Mouse (Mus musculus) megakaryocyte progenitor cell, adult 5-6 weeks (primary cell): Measurements from ENCODE around the gene Cela2a. TPM values are rescaled to one million over a fixed set of nuclear protein-coding genes. Genes with fewer than 3 reads are reported as not detected.

Experiments
- ATAC-seq: replicated peaks from 2 replicates; pipeline ENCODE4 v1.8.0; 2016; ENCODE audit warnings: mild to moderate bottlenecking, moderate TSS enrichment, inconsistent platforms; ENCODE audit not compliant: poor library complexity
- total RNA-seq, 2 experiments: library from RNA; stranded (forward) in 1 of 2; stranded (reverse) in 1 of 2; fragments of 157-497, 149-512 nt in 1 of 2; fragments of 200-1000 nt in 1 of 2; gene quantifications; 2 replicates each; pipeline versions ENCODE4 v1.2.3 to v1.2.4; 2015 to 2017

The Cela2a gene
- not detected in 2 replicates for total RNA-seq (2015)
- not detected in 2 replicates for total RNA-seq (2017)

DNA sequence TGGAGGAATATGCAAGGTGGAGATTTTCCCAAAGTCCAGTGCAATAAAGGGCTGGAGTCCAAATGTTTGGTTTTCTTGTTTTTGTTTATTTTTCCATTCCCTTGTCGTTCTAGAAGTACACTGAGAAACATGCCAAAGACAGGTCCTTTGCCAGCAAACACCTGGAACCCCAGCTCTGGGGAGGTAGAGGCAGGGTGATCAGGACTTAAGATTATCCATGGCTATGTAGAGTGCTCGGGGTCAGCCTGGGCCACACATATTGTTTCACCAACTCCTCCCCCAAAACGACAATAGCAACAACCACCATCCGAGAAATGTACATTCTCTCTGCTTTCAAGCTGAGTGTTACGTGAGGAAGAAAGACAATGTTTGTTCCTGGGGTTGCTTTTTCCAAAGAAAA is at the start of gene Cela2a:
Cela2a (minus strand) TSS at position 101 of the 400 bp plus-strand sequence.
- no peak for ATAC-seq

DNA sequence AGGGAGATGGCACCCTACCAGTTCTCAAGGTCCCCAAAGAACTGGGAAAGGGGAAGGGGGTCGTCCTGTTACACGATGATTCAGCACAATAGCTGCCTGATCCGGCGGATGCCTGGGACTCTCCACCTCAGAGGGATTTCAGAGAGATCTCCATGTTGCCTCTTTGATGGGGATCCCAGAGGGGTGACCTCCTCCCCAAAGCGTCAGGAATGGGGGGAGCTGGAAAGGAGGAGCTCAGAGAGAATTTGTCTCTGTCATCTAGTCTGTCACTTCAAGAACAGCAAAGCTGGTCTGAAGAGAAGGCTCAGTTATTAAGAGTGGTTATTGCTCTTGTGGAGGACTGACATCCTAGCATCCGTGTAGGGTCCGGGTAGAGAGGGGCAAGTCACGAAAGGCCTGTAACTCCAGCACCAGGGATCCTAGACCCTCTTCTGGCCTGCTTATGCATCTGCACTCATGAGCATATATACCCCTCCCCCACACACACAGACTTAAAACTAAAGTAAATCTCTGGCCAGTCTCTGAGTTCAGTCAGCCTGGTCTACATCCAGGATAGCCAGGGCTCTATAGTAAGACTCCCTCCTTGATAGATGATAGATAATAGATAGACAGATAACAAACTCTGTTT is 49.6 kb upstream of the Cela2a start:
- no peak for ATAC-seq

DNA sequence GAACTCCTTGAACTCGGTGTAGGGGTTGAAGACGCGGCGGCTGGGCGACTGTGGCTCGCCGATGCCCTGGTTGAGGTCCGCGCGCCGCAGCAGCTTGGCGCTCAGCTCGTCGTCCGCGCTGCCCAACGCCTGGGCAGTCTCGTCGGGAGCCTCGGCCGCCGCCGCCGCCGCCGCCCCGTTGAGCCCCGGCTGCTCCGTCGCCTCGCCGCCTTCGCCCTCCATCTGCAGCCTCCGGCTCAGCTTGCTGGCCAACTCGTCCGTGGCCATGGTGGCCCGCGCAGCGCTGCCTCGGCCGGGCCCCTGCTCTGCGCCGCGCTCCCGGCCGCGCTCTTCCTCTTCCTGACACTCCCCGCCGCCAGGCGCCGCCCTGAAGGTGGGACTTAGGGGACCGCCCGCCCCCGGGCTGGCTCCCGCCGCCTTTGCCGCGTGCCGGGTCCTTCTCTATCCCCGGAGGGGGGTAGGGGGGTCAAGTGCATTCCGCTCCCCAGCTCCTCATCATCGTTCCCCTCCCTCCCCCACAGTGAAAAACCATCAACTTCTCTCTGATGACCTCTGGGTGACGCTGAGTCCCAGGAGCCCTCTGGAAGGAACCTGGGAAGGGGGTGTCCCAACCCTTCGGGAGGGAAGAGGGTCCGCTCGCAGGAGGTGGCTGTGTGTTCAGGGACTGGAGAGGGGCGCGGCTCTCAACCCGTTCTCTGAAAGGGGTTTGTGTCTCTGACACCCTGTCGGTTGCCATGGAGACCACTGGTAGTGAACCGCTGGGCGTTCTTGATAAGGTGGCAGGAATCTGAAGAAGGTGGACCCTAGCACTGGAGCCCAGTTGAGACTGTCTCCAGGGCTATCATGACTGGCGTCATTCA is 48.9 kb upstream of the Cela2a start, which contains the start of gene Efhd2:
Efhd2 (minus strand) TSS at position 320 of the 860 bp plus-strand sequence.
- peak; percentile 74 for ATAC-seq

DNA sequence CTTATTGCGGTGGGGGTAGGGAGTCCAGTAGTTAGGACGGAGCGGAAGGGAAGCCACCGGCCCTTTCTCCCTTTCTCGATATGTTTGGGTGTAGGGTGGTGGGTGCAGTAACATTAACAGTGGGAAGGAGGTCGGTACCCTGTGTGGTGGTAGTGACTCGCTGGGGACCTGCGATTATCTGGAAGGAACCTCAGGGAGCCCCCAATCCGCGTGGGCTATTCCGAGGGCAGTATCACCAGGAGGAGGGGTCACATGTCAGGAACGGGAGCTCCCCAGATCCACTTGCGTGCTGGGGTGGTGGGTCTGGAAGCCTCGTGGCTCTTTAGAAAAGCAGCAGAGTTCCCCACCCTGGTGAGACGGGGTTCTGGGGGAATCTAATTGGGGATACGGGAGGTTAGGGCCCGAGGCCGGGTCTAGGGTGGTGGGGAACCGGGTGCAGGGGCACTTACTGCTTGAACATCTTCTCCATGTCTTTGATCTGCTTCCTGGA is 48.2 kb upstream of the Cela2a start:
- no peak; the same call in 1 of the 2 replicates for ATAC-seq

DNA sequence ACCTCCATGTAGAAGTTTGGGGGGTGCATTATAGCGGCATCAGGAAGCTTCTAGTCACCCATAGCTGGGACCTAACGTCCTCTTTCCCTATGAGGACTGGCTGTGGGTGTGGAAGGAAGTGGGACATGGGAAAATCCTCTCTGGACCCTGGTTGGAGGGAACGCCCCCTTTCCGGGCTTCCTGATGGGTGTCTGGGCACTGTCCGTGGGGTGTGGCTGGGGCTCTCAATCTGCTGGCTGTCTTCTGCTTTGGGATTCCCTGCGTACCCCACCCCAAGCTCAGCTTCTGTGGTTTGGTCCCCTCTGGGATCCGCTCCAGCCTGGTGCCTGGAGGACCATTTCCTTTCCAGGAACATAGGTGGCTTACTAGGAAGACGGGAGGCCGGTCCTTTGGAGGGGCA is 47.0 kb upstream of the Cela2a start:
- no peak for ATAC-seq

DNA sequence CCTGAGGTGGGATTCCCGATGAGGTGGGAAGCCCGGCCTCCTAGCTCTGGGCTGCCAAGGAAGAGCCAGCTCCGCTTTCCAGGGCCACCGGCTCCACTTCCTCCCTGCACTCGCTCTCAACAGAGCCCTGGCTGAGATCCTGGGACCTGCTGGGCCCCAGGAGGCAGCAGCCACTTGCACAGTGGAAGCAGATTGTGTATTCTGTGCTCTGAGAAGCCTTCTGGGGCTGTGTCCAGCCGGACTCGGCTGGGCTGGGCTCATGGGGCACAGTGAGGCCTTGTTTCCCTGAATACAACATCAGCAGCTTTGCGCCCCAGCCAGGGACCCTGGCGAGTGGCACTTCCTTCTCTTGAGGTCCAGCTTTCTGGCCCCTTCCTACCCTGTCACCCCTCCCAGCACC is 45.9 kb upstream of the Cela2a start:
- ATAC-seq, result no peak

DNA sequence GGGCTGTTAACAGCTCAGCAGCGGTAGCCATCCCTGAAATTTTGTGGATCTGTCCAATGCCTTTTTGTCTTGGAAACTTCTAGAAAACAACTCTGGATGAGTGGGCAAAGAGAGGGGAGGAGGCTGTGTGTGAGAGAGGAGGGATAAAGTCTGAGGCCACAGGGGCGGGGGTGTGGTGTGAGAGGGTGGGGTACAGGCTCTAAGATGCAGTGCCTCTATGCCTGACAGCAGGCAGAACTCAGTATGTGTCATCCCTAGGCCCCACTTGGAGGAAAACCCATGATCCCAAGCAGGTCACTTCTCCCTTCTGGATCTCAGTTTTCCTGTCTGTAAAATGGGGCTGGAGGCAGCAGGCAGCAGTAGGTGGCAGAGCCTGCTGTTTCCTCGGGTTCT is 45.4 kb upstream of the Cela2a start:
- ATAC-seq, result no peak

DNA sequence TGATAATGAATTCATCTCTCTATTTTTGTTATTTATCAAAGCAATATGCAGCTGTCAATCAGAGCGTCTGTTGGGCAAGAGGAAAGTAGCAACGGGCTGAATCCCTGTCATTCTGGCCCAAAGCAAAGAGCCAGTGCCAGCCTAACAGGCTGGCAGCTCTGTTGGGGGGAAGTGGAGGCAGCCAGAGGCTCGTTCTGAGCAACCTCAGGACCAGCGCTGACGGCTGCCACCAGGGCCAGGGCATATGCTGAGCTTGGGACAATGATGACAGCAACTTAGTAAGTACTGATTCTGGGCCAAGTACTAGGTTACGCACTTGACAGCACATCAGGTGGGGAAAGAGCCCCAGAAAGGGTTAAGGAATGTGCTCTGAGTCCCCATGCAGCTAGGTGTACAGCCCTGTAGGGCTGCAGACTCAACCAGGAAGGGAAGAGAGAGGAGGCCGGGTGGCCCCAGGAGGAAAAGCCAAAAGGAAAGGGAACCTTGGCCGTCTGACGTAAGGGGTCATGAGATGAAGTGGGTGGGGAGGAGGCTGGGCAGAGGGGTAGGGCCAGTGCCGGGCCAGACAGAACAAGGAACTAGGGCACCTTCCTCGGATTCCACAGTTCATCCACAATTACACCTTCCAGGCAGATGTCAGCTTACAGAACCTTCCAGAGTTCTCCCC is 44.8 kb upstream of the Cela2a start:
- ATAC-seq, result peak; percentile 38

DNA sequence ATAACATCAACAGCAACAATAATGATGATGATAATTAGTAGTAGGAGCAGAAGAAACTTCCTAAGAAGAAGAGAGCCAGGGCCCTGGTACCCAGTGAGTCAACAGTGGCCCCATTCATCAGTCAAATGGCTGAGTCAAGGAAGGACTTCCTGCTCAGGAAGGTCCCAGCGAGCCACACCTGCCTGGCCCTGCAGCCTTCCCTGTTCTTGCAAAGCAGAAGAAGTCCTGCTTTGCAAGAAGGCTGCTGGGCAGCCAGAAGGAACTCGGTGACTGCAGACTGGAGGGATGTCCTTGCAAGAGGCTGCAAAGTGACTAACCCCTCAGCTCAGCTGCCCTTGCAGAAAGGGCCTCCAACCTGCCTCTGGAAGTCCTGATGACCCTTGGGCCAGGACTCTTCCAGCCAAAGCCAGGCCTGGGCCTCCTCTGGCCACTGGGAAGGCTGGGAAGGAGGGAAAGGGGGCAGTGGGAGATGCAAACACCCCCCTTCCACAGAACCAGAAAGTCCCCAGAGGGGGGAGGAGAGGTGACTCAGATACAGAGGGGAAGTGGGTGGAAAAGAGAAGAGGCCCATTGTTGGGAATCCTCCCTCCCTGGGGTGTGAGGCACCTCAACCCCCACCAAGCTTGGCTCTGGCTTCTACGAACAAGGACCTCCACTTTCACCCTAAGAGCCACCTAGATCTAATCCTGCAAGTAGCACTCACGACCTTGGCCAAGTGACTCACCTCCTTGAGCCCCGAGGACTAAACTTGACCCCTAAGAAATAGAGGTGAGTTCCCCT is 43.7 kb upstream of the Cela2a start:
- no peak for ATAC-seq

DNA sequence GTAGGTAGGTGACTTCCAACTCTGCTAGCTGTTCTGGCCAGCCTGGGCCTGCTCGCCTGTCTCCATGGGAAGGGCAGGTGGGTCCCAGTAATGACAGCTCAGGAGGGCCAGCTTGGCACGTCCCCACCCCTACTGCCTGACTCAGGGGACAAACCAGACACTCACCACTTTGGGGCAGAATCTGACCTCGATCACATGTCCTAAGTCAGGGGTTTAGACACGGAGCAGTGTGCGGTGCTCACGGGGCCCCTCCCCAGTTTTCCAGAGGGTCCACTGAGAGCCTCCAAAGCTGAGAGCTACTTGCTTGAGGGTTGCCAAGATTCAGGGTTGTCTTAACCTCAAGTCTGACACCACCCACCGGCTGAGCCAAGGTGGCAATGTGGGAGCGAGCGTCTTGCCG is 42.1 kb upstream of the Cela2a start:
- ATAC-seq, result no peak

DNA sequence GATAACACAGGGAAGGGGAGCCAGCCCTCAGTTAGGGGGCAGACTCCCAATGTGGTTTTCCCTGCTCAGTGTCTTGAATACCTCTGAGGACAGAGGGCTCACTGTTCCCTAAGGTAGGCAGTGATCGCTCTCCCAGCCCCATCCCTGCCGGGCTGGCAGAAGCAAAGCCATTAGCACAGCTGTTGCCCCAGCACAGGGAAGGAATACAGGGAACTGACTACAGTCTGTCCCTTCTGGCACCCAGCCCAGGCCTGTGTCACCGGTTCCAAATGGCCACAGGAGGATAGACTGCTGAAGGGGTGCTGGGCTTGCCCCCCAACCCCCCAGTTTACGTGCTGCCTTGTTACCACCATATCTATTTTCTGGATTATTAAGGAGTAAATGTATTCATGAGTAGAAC is 41.5 kb upstream of the Cela2a start:
- ATAC-seq, result no peak

DNA sequence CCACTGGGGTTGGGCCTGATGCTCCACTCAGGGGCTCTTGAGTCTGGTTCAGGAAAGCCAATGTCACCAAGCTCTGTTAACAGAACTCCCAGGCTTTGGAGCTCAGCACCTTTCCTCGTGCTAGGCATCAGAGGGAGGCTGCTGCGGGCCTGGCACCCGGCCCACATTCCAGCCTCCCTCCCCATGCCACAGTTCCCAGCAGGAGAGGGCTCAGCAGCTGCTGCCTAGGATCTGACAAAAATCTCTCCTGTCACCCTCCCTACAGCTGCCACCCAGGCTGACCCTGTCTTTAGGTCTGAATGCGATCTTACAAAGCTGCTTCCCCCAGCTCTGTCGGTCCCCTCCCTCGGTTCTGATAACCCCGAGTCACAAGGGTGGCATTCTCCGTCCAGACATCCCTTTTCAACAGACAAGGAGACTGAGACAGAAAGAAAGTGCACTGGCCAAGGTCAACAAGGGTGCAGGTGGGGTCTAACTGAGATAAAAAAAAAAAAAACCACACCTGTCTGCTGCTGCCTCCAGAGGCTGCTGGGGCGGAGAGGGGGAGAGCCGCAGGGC is 41.1 kb upstream of the Cela2a start:
- ATAC-seq, result no peak

DNA sequence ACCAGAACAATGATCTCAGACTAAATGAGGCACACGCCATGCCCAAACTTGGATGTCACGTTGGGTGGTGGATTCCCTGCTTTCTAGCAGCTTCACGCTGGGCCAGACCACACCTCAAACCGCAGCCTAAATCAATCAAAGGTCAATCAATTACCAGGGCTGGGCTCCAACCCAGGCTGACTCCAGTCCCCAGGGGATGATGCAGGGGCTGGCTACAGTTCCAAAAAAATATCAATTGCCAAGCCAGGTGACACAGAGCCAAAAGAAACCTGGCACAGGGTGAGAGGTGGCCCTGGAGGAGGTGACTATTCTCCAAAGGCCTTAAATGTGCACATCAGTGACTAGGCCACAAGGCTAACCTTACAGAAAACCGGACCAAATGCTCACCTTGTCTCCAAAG is 39.6 kb upstream of the Cela2a start:
- ATAC-seq, result no peak

DNA sequence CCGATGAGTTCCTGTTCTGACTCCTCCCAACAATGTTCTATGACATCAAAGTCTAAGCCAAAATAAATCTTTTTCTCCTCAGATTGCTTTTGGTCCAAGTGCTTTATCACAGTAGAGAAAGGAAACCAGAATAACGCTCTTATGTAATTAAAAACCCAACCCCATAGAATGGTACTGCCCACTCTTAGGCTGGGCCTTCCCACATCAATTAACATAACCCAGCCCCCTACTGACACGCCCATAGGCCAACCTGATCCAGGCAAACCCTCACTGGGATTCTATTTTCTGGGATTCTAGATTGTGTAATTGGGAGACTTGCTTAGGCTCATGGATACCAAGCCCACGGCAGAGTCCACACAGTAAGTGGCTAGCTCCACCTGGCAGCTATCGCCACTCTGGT is 39.0 kb upstream of the Cela2a start:
- no peak for ATAC-seq

DNA sequence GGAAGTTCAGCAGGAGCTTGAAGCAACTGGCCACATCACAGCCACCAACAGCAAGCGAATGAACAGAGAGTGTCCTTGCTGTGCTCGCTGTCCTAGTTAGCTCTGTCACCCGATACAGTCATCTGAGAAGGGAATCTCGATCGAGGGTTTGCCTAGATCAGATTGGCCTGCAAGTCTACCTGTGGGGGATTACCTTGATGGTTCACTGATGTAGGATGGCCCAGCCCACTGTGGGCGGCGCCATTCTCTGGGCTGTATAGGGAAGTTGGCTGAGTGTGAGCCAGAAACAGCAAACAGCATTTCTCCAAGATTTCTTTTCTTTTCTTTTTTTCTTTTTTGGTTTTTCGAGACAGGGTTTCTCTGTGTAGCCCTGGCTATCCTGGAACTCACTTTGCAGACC is 38.5 kb upstream of the Cela2a start:
- ATAC-seq, result no peak

DNA sequence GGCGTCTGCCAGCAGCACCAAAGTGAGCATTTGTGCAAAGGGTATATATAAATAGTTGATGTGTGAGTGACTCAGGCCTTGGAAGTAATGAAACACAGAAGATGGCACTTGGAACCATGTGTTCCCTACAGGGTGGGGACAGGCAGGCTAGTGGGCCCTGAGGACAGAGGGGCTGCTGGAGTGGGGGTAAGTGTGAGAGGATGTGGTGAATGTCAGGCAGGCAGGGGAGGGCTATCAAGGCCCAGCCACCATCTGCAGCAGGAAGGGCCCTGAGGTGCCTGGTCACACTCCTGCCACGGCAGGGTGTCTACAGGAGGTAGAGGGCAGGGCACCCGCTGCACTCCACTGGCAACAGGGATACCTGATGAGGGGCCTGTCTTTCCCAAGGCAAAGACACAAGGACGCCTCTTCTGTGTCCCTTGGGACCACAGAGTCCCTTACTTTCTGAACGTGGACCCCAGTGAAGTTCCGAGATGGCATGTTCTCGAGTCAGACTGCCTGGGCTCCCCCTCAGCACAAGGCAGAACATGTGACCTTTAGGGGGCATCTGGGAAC is 37.8 kb upstream of the Cela2a start:
- no peak for ATAC-seq

DNA sequence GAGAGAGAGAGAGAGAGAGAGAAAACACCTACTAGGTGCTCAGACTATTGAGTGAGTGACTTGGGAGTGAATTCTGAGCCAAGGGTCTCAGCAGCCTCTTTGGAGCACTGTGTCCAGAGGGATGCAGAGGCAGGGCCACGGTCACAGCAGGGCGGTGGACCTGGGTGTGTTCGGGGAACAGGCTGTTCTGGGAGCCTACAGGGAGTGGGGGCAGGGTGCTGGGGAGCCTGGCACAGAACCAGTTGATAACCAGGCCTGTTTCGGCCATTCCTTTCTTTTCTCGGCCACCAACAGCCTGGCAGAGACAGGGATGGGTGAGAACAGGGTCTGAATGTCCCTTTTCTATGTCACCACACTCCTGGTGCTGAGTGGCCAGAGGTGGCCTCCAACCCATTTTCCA is 36.9 kb upstream of the Cela2a start:
- no peak for ATAC-seq

DNA sequence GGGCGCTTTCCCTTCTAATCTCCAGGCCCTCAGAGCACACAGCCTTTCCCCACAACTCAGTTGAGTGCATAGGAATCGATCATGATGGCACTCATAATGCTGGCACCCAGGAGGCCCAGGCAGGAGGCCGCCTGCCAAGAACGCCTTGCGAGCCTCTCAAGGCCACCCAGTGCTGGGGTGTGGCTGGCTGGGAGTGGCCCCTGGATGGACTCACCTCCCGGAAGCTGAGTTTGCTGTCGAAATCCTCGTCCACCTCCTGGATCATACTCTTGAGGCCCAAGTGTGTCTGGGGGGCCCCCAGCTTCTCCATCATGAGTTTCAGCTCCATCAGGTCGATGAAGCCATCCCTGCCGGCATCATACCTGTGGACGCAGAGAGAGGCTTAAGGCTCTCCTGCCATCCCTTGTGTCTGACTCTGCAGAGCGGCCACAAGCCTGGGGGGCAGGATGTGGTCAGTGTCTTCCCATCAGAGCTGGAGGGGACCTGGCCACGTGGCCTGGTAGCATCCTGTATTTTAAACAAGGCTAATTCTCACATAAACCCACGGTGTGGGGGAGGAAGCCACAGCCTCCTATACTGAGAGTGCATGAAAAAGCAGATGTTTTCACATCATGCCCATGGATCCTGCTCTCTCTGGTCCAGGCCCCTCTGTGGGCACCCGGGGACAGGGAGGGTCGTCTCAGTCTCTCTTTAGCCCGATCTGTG is 35.8 kb upstream of the Cela2a start:
- ATAC-seq, result 0 out of 2 replicates have a peak, but pooled peaks have one; percentile 7

DNA sequence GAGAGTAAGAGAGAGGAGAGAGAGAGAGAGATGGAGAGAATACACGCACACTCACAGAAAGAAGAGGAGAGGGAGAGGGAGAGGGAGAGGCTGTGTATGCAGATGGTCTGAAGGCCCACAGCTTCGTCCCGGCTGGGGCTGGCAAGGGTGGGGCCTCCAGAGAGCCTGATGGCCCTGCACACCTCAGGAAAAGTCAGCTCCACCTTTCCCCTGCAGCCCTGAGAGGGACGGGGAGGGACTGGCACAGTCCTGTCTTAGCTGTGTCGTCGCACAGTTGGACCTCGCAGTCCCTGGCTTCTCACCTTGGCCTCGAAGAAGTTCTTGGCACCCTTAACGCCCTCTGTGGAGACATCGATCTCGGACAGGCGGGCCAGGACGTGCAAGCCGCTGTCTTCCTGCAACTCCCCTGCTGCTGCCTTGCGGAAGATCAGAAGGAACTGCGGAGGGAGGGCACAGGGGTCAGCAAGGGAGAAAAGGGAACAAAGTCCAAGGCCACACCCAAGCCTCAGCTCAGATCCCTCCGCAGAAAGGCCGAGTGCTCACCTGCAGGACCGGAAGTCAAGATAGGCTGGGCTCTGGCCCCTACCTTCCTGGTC is 34.4 kb upstream of the Cela2a start:
- ATAC-seq, result no peak
